Mouse (Mus musculus): ENCODE results near the gene Smlr1.

Gene Smlr1

GRCm38 (mm10) chr10:25535891-25536331 lies at the start of gene Smlr1:
Gene Smlr1, minus strand, starts transcription at chr10:25536267.
- peak in 1 of 2 experiments; percentile 12 for DNase-seq

- no peak for DNase-seq
Observed at GRCm38 (mm10) chr10:25584899-25585298, 48.8 kb upstream of the Smlr1 start.

- no peak for DNase-seq
Observed at GRCm38 (mm10) chr10:25580066-25580465, 44.0 kb upstream of the Smlr1 start.

GRCm38 (mm10) chr10:25571319-25572240 lies 35.5 kb upstream of the Smlr1 start:
- no peak for DNase-seq

- DNase-seq: no peak
Observed at GRCm38 (mm10) chr10:25552936-25553335, 16.9 kb upstream of the Smlr1 start.

- no peak for DNase-seq
Observed at GRCm38 (mm10) chr10:25541097-25541496, 5.0 kb upstream of the Smlr1 start.

GRCm38 (mm10) chr10:25539771-25540168 lies 3.7 kb upstream of the Smlr1 start:
- DNase-seq: no peak

DNA sequence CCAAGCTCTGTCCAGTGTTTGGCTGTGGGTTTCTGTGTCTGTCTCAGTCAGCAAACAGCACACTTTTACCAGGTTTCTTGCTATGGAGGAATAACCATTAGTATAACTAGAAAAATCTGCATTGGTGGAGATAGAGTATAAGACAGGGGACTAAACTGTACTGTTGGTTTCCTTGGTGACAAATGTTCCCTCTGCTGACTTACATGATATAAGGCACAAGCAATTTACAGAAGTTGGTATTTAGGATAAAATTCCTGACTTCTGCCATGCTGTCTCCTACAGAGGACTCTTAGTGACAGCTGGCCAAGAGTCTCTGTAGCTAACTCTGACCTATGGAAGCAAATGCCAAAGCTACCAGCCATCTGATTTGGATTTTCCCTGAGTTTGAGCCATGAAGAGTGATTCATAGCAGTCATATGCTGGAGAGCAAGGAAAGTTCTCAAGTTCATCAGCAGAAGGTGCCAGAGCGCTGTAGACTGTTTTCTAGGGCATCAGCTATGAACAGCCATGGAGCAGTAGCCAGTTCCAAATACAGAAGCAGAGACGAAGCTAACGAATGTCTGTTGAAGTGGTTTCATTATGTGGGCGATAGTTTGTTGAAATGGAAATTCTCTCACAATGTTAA lies 3.2 kb upstream of the Smlr1 start:
- DNase-seq: no peak

DNA sequence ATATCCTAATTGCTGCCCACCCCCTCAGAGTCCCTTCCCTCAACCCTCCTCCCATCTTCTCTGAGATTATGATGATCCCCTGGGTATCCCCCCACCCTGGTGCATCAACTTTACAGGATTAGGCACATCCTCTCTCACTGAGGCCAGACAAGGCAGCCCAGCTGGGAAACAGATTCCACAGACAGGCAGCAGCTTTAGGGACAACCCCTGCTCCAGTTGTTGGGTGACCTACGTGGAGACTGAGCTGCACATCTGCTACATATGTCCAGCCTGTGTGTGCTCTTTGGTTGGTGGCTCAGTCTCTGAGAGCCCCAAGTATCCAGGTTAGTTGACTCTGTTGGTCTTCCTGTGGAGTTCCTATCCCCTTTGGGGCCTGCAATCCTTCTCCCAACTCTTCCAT lies 2.7 kb upstream of the Smlr1 start:
- DNase-seq: no peak

GRCm38 (mm10) chr10:25536621-25537020 lies 554 bp upstream of the Smlr1 start:
- DNase-seq: no peak

- no peak for DNase-seq
Observed at GRCm38 (mm10) chr10:25534467-25534866, 1.6 kb downstream of the Smlr1 start.

DNA sequence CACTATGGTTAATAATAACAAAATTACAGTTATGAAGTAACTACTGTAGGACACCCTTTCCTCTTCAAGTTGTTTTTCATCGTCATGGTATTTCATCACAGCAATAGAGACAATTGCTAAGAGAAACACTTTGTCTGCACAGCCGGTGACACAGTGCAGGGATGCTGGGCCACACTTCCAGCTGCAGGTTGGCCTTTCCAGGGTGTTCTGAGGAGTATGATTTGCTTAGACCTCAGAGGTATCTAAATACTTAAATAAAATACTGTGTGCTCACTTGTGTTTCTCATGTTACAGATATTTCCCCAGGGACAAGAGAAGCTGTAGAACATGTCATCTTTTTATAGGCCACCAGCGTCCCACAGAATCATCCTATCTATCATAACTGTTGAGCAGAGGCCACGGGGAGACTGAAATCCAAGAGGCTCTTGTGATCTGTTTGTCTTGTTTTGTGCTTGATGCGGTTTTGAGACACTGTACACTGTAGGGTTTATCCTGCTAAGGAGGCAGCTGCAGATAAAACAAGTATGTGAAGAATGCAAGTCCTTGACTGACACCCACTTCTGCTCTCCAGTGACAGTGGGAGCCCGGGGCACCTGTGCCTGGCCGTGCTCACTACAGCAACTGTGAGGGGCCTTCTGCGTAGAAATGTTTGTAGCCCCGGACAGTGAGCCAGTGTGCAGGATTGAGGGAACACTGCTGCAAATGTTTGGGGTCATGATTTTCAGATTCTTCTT lies 2.4 kb downstream of the Smlr1 start:
- DNase-seq: no peak

GRCm38 (mm10) chr10:25533105-25533504 lies 3.0 kb downstream of the Smlr1 start:
- DNase-seq: no peak

GRCm38 (mm10) chr10:25531335-25531734 lies 4.7 kb downstream of the Smlr1 start:
- no peak for DNase-seq

DNA sequence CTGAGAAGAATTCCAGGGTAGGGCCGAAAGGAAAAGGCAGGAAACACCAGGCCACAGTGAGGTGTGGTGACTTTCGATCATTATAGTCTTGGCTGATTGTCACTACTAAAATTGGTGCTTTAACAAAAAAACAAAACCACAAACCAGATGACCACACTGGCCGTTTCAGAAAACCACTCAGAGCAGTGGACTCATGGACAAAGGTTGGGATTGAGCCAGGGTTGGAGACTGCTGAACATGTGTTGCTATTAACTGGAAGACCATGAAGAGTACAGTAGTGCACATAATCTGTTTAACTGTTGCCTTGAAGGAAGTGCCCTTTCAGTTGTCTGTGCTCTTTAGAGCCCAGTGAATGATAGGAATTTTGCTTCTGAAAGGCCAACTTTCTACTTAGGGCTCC lies 8.9 kb downstream of the Smlr1 start:
- no peak for DNase-seq

- DNase-seq: no peak
Observed at GRCm38 (mm10) chr10:25526622-25527021, 9.4 kb downstream of the Smlr1 start.

- DNase-seq: no peak
Observed at GRCm38 (mm10) chr10:25526156-25526555, 9.9 kb downstream of the Smlr1 start.

GRCm38 (mm10) chr10:25523727-25524126 lies 12.3 kb downstream of the Smlr1 start:
- DNase-seq: no peak

DNA sequence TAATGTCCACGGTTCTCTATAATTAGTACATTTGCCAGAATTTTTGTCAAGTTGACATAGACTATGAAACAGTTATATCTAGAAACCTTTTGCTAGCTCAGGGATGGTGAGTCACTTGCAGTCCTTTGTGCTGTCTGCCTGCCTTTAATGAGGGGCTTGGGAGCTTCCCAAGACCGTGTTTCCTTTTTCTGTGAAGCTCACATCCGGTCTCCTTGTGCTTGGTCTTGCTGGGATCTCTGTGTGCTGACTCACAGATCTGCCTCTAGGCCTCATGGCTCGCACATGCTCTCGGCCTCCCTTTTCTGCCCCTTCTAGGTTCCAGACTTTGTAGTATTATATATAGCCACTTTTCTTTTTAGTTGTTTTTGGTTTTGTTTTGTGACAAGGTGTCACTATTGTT lies 15.6 kb downstream of the Smlr1 start:
- no peak for DNase-seq

DNA sequence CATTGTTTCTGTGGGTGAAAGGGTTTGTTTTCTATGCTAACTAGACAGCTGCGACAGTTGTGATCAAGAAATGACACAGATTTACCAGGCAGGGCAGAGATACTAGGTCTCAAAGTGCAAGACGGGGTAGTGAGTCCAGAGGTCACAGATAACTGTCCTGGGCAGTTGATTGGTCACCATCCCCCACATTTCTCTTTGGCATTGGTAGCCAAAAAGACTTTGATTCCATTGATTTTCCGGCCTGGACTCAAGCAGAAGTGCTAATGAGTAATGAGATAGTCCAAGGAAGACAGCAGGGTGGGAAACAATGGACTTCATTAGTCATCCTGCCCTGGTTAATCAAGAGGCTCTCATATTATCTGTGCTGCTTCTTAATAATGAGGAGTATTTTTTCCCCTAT lies 16.1 kb downstream of the Smlr1 start:
- no peak for DNase-seq

DNA sequence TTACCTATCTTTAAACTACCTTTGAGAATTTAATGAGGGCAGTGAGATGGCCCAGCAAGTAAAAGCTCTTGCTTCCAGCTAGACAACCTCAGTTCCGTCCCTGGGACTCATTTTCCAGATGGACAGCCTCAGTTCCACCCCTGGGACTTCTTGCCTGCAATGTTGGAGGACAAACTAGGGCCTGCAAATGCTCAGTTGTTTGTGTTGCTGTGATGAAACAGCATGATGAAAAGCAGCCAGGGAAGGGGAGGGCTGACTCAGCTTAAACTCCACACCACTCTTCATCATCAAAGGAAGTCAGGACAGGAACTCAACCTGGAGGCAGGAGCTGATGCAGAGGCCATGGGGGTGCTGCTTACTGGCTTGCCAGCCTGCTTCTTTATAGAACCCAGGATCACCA lies 22.2 kb downstream of the Smlr1 start:
- DNase-seq: no peak

DNA sequence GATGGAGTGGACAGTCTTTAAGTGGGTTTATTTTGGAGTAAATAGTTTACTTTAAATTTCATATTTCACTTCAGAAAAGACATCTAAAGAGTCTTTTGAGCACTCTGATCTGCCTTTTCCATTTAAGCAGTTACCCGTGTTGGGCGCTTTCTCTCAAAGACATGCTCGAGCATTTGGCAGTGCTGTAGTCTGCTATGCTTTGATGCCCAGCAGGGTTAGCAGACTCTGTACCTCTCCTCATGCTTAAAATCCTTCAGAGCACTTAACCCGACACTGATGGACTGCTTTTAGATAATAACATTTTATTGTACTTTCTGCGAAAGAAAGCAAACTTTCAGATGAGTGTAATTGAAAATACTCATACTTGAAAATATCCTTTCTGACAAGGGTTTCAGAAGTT lies 32.8 kb downstream of the Smlr1 start:
- DNase-seq: no peak

- peak in 1 of 2 experiments; percentile 15 for DNase-seq
Observed at GRCm38 (mm10) chr10:25499323-25500071, 36.6 kb downstream of the Smlr1 start.

Measured in kidney, postnatal 4 days (tissue).